Mouse (Mus musculus) midbrain, embryonic 10.5 days (tissue): ENCODE data around the gene Rnls. TPM values are rescaled to one million over a fixed set of nuclear protein-coding genes. Genes with fewer than 3 reads are reported as not detected.
A peak's percentile ranks its signal among the peaks of the same experiment; 100 is the strongest.

Experiments used
- DNase-seq: peaks from one replicate; pipeline ENCODE4 v3.0.0-alpha.2; 2017; ENCODE audit warnings: low spot score
- H3K27ac ChIP-seq: fragments of 300-500 bp; sonication (generic); replicated peaks from 2 replicates; pipeline ENCODE4 v1.5.1; 2016; ENCODE audit warnings: mild to moderate bottlenecking
- H3K27me3 ChIP-seq: fragments of 300-500 bp; sonication (generic); 2 replicates; pipeline ENCODE4 v1.6.1; 2016; ENCODE audit warnings: low read depth, mild to moderate bottlenecking; ENCODE audit not compliant: poor library complexity, severe bottlenecking
- H3K36me3 ChIP-seq: fragments of 300-500 bp; sonication (generic); 2 replicates; pipeline ENCODE4 v1.6.1; 2016; ENCODE audit warnings: mild to moderate bottlenecking, moderate library complexity
- H3K4me1 ChIP-seq: fragments of 300-500 bp; sonication (generic); 2 replicates; pipeline ENCODE4 v1.6.1; 2016
- H3K4me3 ChIP-seq: fragments of 300-500 bp; sonication (generic); 2 replicates; pipeline ENCODE4 v1.5.1; 2016; ENCODE audit warnings: mild to moderate bottlenecking, moderate library complexity
- H3K9me3 ChIP-seq: fragments of 300-500 bp; sonication (generic); replicated peaks from 2 replicates; pipeline ENCODE4 v1.6.1; 2016; ENCODE audit warnings: mild to moderate bottlenecking
- WGBS: fragments of 180-500 bp; shearing (Covaris S2); methylation state at CpG from one replicate; pipeline ENCODE4 v1.1.7; 2016; 5-methylcytosine and 5-hydroxymethylcytosine counted together
- microRNA-seq: library from miRNA; unstranded; fragments of <30 nt; microRNA quantifications from one replicate; pipeline ENCODE4, GENCODE M21; 2017
- polyA plus RNA-seq: library from polyadenylated mRNA; unstranded; fragments of >200 nt; fragmentation: Nextera tagmentation; extraction: Ambion mirVana; gene quantifications from 2 replicates; pipeline ENCODE4 v1.2.1, GENCODE M21; 2016

Rnls gene
- polyA plus RNA-seq, 1 experiment from 2014 or later = 6.8 TPM

GRCm38 (mm10) chr19:33096581-33096980 lies 295.5 kb downstream of the Rnls start:
- Histone ChIP-seq H3K9me3 (no peaks in the 10 kb centered on the region), H3K27ac (no peak overlapping the region), H3K4me1 (peaks cover 44% of the 10 kb centered on the region), H3K36me3 (no peaks in the 10 kb centered on the region), H3K4me3 (no peak overlapping the region), H3K27me3 (peaks cover 12% of the 10 kb centered on the region)
- no peak for DNase-seq
- 92% methylated on average over 5 of the region's 5 CpGs for WGBS

DNA sequence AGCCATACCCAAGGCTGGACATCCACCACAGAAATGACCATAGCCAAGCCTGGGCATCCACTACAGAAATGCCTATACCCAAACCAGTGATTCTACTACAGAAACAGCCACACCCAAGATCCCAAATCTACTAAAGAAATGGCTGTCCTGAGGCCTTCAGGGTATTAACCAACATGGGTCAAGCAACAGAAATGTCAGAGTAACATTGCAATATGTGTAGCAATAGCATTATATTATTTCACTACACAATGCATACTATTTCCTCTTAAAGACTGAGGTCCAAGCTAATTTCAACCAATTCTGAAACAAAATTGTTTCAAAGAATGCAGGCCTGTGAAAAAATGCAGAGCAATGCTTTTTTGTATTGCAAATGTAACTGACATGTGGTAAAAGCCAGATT lies 299.5 kb downstream of the Rnls start:
- Histone ChIP-seq H3K4me3 (no peak overlapping the region), H3K9me3 (no peaks in the 10 kb centered on the region), H3K36me3 (no peaks in the 10 kb centered on the region), H3K27ac (no peak overlapping the region), H3K4me1 (peaks cover 10% of the 10 kb centered on the region), H3K27me3 (no peaks in the 10 kb centered on the region)
- no peak for DNase-seq

GRCm38 (mm10) chr19:33091324-33091723 lies 300.8 kb downstream of the Rnls start:
- H3K27ac ChIP-seq = 0 out of 2 replicates have a peak overlapping the region, but pooled peaks have one; percentile 6
- no peaks in the 10 kb centered on the region for H3K36me3 ChIP-seq
- H3K4me1 ChIP-seq = 0 out of 2 replicates have a peak, but pooled peaks cover 8% of the 10 kb centered on the region
- WGBS = 59% methylated on average over 3 of the region's 3 CpGs
- H3K27me3 ChIP-seq = no peaks in the 10 kb centered on the region
- no peak overlapping the region for H3K4me3 ChIP-seq
- no peaks in the 10 kb centered on the region for H3K9me3 ChIP-seq
- no peak for DNase-seq

DNA sequence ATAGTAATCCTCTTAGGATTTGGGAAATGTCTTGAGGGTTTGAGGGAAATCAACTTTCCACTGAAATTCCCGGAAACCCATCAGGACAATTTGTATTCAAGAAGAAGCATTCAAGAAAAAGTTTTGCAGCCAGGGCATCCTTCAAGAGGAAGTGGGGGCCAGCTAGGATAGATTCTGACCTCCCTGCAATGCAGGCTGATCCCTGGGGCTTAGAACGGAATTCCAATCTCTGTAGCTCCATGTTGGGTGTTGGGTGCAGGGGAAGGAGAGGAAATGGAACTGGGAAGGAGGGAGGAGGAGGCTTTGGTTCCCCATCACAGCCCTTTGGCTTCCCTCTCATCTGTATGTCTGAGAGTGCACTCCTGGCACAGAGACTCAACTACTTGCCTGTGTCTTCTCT lies 303.2 kb downstream of the Rnls start:
- no peak for DNase-seq
- WGBS = 75% methylated on average over 2 of the region's 2 CpGs
- H3K4me1 ChIP-seq = 0 out of 2 replicates have a peak, but pooled peaks cover 8% of the 10 kb centered on the region
- H3K9me3 ChIP-seq = no peaks in the 10 kb centered on the region
- H3K27me3 ChIP-seq = no peaks in the 10 kb centered on the region
- H3K4me3 ChIP-seq = no peak overlapping the region
- H3K36me3 ChIP-seq = no peaks in the 10 kb centered on the region
- H3K27ac ChIP-seq = no peak overlapping the region

GRCm38 (mm10) chr19:33087961-33088360 lies 304.1 kb downstream of the Rnls start:
- Histone ChIP-seq H3K27me3 (no peaks in the 10 kb centered on the region), H3K4me3 (no peak overlapping the region), H3K27ac (no peak overlapping the region), H3K9me3 (no peaks in the 10 kb centered on the region), H3K36me3 (no peaks in the 10 kb centered on the region), H3K4me1 (0 out of 2 replicates have a peak, but pooled peaks cover 8% of the 10 kb centered on the region)
- WGBS = 69% methylated on average over 4 of the region's 4 CpGs
- DNase-seq = no peak

Small RNA genes within 50 kb of the gene (microRNA-seq; reads per million reads assigned to microRNA genes)
- gene Mir3970 = not detected

Other genes starting within 250 kb of the Rnls start
- not detected in 2 replicates for gene Lipo4, start 125.5 kb upstream of the Rnls start, polyA plus RNA-seq
- gene Gm8978, start 233.0 kb upstream of the Rnls start, polyA plus RNA-seq = not detected in 2 replicates